Mouse (Mus musculus) ovary, adult 18-20 months (tissue): Measurements from ENCODE around the gene Itga5.

Source experiments
- DNase-seq: peaks from one replicate; pipeline ENCODE4 v3.0.0; 2022; ENCODE audit warnings: low spot score, mixed read lengths

Gene Itga5

DNA sequence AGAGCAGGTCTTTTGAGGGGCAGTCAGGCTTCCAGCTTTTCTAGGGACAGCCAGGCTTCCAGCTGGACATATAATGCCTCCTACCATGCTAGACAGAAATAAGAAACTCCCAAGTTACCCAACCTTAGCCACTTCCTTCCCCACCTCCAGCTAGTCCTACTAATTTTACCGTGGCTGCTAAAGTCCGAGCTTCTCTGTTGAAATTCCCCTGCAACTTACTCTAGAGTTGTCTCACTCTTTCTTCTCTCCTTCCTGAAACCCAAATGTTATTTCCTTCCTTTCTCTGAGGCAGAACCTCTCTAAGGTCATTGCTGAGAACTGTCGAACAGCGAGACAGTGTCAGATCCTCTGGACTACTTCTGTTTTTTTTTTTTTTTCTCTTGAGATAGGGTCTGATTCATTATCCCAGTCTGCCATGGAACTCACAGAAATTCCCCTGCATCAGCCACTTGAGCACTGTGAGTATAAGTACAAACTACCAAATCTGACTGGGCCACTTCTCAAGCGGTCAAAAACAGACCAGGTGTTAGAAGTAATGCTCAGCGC is 56.1 kb downstream of the Itga5 start, which contains the start of gene Gpr84:
Gene Gpr84 (minus strand): TSS at position 248 of the 546 bp plus-strand sequence.
- no peak for DNase-seq

DNA sequence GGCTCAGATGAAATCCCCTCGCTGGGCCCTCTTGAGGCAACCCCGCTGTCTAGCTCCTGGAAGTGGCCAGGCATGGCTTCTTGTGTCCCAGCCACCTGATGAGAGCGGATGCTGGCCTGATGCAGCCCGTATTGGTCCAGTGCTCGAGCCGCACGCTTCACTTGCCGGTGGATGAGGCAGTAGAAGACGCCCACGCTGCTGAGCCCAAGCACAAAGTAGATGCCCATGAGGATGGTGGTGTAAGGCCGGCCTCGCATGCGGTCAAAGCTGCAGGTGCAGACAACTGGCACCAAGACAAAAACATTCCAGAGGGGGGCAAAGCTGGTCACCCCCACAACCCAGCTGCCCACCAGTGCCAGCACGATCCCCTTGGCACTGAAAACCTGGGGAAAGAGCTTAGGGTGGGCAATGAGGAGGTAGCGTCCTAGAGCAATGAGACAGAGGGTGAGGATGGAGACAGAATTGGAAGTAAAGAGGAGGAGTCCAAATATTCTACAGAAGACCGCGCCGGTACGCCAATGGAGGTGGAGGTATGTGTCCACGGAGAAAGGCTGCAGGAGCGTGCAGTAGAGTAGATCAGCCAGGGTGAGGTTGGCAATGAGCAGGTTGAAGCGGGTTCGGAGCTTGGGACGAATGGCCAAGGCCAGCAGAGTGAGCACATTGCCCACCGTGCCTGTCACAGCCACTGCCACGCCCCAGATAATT is 57.5 kb downstream of the Itga5 start:
- no peak for DNase-seq

DNA sequence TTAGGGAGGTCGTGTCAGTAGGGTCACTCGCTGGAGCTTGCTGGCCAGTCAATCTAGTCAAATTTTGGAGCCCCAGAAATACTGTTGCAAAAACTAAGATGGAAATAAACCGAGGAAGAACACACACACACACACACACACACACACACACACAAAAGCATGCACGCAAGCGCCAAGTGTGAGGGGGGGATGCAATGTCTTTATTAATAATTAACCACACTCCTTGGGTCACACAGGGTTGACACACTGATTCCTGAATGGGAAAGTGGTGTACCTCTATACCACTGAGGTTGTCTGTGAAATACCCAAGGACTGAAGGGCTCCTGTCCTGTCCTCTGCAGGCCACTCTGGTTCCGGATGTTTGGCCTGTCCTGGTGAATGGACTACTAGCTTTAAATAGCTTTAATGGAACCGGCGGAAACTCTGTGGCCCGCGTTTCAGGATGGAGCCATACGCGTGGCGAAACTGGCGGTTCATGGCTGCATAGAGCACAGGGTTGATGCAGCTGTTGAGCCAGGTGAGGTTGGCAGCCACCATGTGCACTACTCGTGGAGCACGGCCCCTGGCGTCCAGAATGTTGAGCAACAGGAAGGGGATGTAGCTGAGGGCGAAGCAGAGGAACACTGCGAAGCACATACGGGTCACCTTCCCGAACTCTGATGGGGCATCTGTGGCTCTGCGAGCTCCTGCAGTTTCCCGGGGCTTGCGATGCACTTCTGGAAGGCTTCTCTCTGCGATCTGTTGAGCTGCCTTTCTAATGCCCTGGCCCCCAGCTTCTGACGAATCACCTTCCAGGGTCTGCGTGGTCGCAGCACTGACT is 58.3 kb downstream of the Itga5 start:
- DNase-seq, result no peak

DNA sequence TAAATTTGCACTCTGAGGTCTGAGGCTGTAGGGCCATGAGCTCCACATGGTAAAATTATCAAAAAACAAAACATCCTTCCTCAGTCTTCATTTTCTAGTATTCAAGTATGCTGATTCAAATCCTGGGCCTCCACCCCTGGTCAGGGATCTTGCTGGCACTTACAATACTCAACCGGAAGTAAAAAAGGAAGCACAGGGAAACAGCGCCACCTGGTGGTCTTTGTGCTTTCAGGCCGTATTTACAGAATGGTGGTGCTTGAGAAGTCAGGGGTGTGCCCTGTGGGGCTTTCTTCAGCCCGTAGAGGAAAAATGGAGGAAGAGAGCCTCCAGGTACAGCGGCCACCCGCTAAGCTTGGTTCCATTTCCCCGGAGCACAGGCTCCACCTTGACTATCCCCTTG is 59.4 kb downstream of the Itga5 start:
- DNase-seq, result peak; percentile 74

DNA sequence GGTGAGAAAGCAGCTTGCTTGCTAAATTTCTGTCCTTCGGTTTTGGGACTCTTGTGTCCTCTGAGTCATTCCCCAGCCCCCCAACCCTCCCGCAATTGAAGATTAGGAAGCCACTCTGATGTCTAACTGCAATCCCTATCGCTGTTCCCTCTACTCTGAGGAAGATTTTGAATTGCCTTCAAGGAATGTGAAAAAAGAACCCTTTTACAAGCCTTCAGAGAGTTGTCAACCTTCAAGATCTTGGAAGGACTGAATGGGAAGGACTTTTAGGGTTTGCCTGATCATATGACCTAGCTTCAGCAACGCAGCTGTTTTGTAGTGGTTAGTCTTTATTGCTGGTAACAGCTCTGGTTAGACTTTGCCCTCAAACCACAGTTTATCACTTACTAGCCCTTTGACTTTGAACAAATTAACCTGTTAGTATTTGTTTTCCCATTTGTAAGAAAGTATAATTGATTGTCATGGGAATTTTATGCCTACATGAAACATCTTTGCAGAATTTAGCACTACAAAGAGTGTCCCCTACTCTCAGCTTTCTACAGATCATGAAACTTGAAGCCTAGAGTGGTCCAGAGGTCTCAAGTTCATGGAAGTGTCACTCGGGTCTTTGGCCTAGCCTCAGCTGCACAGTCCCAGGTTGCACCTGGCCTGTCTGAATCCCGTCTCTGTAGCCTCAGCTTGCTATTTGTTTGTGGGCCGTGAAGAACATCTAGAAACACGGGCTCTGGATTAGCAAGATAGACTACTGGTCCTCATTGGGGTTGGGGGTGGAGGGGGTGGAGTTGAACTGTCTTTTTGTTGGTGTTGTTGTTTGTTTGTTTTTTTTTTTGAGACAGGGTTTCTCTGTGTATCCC is 60.5 kb downstream of the Itga5 start:
- no peak for DNase-seq

DNA sequence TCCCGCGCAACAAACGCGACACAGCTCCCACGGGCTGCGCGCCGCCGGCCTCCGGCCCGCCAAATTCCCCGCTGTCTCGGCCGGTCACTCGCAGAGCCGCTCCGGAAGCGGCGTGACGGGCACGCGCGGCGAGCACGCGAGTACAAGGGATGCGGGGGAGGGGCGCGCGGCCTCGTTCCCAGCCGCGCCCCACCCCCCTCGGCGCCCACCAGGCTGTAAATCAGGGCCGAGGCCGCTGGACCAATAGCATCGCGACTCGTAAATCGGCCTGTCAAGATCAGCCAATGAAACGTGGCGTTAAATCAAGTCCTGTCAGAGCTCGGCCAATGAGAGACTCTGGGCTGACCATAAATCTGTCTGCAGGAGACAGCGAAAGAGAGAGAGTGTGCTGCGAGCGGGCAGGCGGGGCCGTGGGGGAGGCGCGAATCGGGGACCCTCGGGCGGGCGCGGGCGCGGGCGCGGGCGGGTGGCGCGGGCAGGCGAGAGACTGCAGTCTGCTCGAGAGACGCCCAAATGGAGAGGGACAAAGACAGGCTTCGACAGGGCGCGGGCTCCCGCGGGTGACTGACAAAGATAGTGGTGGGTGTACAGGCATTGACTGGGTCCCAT is 61.4 kb downstream of the Itga5 start:
- DNase-seq, result peak; percentile 95

DNA sequence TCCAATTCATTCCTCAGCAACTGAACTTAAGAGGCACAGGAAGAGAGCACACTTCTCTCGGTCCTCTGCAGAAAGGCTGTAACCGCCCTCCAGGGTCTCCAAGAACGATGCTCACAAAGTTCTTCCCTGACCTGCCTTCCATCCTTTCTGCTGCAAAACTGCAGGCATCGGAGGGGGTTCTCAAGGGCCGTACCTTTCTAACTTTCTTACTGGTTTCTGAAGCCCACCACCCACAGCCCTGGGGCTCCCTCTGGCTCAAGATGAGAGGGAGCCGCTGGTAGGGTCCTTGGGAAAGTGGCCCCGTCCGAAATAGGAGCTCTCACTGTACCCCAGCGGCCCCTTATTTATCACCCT is 62.0 kb downstream of the Itga5 start:
- DNase-seq, result no peak

DNA sequence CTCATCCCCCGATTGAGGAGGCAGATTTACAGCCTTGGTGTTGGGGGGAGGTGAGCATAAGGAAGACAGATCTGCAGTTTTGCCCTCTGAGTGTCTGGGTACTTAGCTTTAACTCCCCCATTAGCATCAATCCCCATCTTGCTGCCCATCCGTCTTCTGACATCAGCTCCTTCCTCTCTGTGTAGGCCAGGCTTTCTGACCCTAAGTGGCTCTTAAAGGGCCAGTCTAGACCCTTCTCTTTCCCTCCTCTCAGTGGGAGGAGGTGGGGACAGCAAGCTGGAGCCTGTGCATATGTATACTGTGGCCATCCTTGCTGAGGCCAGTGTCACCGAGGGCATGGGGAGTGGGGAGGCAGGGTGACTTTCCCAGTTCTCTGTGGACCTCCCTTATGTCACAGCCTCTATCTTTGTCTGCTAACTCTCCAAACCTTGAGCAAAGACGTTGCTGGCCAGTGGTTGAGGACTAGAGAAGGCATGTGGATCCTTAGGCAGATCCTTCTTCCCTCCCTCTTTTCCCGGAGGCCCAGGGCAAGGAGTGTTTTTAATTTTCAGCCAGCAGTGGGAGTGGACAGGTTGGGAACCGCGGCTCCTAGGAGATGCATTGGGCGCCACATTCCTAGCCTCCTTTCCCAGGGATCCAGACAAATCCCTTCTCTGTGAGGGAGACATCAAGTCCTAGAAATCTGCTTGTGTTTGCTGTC is 62.5 kb downstream of the Itga5 start:
- DNase-seq, result no peak

DNA sequence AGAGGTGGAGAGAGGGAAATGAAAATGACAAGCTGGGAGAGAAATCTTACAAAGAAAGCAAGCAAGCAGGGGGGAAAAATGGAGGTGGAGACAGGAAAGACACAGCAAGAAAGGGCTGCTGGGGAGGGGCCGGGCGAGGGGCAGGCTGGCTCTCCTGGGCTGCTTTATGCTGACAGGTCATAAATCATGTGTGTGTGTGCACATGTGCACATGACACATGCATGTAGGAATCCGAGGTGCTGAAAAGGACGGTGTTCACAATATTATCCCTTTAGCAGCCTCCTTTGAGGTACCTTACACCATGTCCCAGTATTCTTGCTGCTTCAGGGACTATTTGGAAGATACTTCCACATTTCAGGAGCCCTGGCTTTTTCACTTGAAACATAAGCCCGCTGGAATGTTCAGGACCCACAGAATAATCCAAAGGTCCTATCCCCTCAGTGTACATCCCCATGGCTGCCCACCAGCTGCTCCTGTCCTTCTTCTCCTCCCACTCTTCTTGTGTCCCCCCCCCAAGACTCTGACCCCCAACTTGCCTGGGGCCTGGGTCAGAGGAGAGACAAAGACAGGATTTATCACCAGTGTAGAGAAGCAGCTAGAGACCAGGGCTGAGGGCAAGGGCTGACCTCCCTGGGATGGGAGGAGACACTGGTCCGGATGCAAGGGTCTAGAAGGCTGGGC is 64.1 kb downstream of the Itga5 start:
- DNase-seq, result no peak

DNA sequence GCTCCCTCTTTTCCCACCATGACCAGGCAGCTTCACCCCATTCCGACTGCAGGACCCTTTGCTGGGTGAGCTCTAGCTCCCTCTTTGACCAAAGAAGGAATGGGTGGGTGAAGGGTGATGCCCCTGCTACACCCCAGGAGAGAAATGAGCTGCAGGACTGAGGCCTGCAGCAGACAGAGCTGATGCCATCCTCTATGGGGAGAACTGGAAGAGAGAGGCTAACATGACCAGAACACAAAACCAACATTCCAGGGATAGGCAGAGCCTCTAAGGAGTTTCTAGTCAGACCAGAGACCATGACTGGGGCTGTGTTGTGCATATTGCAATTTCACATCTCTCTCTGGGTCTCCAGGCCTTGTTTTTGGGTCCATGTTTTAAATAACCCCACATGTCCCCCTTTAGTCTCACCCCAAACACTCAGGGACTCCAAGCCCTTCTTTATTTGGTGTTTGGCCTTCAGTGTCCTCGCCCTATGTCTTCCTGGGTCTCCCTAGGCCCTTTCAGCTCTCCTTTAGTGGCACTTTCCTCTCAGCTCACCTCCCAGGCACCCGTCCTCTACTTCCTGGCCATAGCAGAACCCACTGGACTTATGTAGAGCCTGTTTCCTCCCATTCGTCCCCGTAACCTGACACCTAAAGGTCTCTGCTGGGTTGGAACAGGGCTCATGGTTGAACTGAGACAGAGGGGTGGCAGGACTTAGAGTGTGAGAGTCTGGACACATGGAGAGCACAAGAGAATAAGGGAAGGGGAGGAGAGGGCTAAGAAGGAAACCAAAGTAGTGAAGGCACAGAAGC is 64.8 kb downstream of the Itga5 start:
- no peak for DNase-seq

DNA sequence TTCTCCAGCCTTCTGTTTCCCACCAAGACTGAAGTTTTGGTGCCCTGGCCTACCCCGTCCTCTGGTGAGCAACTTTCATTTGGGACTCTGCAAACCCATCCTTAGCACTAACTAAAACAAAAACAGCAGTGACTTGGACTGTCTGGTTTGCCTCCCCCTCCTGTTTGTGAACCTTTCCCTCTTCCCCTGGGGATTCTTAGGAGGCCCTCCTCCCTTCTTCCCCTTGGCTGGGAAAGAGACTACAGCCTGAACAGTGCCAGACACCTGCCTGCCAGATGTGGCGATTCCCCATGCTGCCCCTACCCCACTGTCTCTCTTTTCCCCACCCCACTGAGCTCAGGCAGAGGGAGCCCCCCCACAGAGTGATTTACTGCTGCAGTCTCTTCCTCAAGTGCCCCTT is 65.5 kb downstream of the Itga5 start:
- no peak for DNase-seq

DNA sequence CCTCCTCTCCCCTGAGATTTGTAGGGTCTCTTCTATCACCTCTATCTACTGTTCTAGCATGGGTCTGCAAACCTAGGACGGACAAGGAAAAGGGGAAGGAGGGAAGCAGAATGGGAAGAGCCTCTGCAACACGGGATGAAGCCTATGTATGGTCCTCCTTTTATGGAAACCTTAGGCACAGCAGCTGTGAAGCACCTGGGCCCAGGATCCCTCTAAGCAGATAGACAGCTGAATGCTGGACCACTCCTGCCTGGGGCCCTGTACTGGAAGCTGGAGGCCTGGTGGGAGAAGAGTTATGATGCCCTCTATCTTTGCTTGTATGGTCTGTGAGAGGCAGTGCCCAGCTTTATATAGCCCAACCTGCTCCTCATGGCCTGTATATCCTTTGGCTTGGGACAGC is 66.0 kb downstream of the Itga5 start:
- no peak for DNase-seq

DNA sequence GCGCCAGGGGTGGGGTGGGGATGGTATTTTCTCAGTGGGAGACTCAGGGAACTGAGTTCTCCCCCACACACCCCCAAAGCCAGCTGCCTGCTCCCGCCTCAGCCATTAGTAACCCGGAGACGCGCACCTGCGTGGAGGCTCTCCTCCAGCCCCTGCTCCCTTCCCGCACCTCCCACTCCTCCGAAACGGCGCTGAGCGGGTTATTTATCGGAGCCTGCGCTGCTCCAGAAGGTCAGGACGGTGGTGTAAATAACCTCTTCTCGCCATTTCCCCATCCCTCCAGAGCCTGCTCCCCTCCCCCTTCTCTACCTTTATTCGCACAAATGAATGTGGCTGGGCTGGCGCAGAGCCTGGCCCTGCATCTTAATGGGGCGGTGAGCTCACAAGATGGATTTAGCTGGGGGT is 66.5 kb downstream of the Itga5 start:
- DNase-seq, result no peak

DNA sequence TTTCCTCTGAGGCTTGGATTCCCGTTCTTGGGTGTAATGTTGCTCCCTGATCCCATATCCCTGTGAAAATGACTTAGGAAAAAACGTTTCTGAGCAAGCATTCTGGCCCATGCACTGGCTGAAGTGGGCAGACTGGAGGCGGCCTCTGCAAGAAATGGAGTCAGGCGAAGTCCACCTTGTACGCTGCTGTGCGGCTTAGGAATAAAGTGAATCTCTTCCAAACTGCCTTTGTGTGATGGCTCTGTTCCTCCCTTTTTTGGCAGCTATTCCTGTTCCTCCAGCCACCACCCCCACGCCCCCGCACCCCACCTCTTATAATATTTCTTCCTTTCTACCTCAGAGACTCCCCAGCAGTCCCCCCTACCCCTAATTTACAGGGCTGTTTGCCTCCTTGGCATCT is 66.9 kb downstream of the Itga5 start:
- no peak for DNase-seq

DNA sequence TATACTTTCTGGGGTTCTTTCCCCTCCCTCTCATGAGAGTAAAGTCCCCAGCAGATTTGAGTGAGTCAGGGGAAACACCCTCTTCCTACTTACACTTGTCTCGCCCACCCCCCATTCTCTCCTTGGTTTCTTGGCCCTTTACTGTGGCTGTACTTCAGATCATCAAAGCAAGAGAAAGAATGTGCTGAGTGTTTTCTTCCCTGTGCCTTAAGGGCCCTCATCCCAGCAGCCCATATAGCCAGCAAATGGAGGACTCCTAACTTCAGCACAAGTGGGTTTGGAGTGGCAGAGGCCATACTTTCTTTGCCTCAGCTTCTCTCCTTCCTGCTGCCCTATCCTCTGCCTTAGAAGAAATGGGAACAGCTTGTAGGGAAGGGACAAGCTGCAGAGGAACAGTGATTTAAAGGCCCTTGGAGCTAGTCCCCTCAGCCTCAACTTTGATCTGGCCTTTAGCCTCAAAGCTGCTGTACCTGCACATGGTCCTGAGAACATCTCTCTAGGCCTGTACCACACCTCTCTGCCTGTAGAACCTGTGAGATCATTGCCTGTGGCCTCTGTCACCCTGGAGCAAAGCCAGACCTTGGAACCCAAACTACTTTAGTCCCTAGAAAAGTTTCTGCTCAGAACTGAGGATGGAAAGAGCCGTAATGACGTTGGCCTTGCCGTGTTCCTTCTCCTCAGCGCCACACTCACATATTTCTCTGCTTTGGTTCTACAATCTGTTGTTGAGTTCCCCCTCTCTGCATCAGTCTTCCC is 67.5 kb downstream of the Itga5 start:
- no peak for DNase-seq

DNA sequence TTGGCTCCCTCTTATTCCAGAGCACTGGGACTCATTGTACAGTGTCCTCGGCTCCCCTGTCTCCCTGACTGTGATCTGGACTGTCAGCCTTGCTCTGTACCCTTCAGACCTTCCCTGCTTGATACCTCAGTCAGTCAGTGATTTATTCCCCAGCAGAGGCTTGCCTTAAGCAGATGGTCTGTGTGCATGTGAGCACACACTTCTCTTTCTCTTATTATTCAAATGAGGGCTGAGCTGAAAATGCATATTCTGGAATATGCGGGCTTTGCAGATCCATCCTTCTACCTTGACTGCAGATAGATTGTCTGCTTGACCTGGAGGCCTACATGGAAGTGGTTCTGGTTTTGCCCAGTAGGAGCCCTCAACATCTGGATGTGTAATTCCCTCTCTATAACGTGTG is 68.5 kb downstream of the Itga5 start:
- DNase-seq, result no peak

DNA sequence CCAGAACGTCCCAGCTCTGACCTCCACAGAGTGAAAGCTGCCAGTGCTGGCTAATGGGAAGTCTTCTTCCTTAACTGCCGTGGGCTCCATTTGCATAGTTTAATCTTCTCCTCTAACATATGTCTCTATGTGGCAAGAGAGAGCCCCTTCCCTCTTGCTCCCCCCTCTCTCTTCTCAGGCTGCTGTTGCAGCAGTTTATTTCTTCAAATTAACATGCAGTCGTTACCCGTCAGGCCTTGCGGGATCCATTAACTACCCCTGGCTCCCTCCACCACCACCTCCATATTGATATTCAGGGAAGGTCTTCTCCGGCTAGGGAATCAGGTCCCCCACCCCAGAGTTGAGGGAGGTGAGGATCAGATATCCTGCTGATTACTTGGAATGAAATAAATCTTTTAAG is 69.2 kb downstream of the Itga5 start:
- DNase-seq, result no peak

DNA sequence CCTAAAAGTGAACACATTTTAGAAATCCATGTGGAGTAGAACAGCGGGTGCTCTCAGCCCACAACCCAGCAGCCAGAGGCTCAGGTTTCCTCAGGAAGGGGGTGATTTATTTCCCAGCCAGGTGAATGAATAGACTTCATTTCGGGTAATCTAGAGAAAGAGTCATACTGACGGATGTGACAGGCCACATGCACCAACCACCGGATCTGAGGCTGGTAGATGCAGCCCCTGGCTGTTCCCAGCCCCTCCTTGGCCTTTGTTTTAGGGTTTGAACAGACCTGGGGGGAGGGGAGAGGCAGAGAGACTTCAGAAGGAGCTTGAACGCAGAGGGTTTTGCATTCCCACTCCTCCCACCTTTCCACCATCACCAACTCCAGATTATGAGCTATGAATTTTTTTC is 70.7 kb downstream of the Itga5 start:
- DNase-seq, result no peak

DNA sequence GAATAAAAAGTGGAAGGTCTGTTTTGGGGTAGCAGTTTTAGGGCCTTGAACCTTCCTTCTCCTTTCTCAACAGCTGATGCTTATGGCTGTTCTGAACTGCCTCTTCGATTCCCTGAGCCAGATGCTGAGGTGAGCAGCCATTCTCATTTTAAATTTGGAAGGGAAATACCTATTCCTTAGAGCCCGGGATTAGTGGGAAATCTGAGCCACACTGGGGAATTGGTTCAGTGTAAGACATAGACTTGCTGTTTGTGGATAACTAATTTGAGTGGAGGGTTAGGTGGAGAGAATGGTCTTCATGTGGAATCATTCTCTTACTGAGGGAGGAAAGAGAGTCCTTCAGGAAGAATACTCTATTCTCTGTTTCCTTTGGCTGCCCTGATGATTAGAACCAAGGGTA is 71.9 kb downstream of the Itga5 start:
- DNase-seq, result no peak
